Mouse (Mus musculus): ENCODE results near the gene Nt5dc3. TPM values are rescaled to one million over a fixed set of nuclear protein-coding genes. Genes with fewer than 3 reads are reported as not detected.

The Nt5dc3 gene
- polyA plus RNA-seq, 1 experiment, result 0.02 TPM

DNA sequence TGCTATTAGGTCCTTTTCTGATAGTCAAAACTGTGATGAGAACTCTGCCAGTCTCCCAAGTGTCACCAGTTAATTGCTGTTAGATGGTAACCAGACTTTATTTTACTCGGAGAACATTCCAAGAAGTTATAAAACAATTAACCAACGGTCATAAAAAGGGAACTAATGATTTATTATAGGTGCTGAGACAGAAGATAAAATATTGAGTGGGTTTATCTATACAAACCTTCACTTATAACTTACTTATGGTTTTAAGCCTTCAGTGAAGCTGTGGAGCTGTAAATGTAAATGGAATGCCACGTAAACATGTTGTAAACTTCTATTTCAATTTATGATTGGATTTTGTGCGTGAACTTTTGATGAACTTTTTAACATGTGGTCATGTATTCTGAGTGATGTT lies 5.4 kb upstream of the Nt5dc3 start:
- no peaks in the 10 kb centered on the region for H3K36me3 ChIP-seq (ENCODE audit: control insufficient read depth)
- H3K27me3 ChIP-seq (ENCODE audit: control insufficient read depth), result peaks cover 9% of the 10 kb centered on the region
- no peak overlapping the region for H3K4me3 ChIP-seq (replicated peaks)
- no peak for TF ChIP-seq GATA1 (IDR thresholded peaks at IDR 0.05; ENCODE audit: low read length)
- no peak for TF ChIP-seq TAL1 (IDR thresholded peaks at IDR 0.05; ENCODE audit: low read length)
- H3K9me3 ChIP-seq (ENCODE audit: control insufficient read depth, low read length), result no peaks in the 10 kb centered on the region
- H3K4me1 ChIP-seq (ENCODE audit: control insufficient read depth), result peaks cover 9% of the 10 kb centered on the region

DNA sequence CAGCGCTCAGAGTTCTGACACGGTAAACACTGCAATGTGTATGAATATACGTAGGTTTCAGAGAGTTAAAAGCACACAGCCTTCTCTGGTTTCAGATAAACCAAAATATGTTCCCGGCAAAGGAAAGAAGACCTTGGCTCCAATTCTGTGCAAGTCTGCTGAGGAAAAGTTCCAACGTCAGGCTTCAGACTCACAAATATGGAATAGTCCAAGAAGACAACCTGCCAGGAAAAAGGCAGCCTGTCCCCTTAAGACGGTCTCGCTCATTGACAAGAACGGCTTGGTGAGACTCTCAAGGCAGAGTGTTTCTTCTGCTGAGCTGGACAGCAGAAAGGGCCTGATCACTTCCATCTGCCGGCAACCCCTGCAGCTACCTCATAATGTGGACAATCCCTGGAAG lies 2.5 kb upstream of the Nt5dc3 start:
- Histone ChIP-seq H3K36me3 (ENCODE audit: control insufficient read depth) (no peaks in the 10 kb centered on the region), H3K4me3 (replicated peaks) (no peak overlapping the region), H3K9me3 (ENCODE audit: control insufficient read depth, low read length) (no peaks in the 10 kb centered on the region), H3K27me3 (ENCODE audit: control insufficient read depth) (peaks cover 11% of the 10 kb centered on the region), H3K4me1 (ENCODE audit: control insufficient read depth) (peaks cover 27% of the 10 kb centered on the region)
- TF ChIP-seq TAL1 (IDR thresholded peaks at IDR 0.05; ENCODE audit: low read length) (no peak), GATA1 (IDR thresholded peaks at IDR 0.05; ENCODE audit: low read length) (no peak)

DNA sequence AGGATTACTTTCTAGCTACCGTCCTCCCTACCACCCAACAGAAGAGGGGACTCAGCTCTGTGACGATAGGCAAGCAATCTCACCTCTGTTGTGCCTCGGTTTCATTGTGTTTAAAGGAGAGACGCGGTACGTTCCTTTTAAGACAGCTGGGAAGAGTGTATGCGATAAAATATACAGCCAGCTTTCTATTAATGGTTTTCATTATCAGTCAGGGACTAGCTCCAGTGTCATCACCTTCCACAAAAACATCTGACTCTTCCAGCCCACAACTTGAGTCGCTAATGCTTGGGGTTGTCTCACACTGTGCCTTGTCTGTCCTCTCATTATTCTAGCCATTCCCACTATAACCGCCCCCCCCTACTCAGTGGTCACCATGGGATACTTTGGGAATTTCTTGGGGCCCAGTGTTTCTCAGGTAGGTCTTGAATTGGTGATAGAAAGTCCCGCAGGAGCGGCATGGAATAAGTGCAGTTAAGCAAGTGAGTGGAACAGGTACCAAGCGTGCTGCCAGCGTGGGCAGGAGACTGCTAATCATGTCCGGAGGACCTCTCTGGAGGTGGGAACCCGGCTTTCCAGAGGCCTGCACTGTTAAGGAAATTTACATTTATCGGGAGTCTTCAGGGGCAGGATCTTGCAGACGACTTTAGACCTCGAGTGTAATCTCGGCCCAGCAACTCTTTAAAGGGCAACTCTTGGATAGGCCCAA lies 1.0 kb upstream of the Nt5dc3 start:
- H3K36me3 ChIP-seq (ENCODE audit: control insufficient read depth), result no peaks in the 10 kb centered on the region
- H3K9me3 ChIP-seq (ENCODE audit: control insufficient read depth, low read length), result no peaks in the 10 kb centered on the region
- TF ChIP-seq GATA1 (IDR thresholded peaks at IDR 0.05; ENCODE audit: low read length) (no peak), TAL1 (IDR thresholded peaks at IDR 0.05; ENCODE audit: low read length) (no peak)
- H3K4me3 ChIP-seq (replicated peaks), result peak overlapping the region; percentile 74
- H3K4me1 ChIP-seq (ENCODE audit: control insufficient read depth), result peaks cover 27% of the 10 kb centered on the region
- H3K27me3 ChIP-seq (ENCODE audit: control insufficient read depth), result peaks cover 11% of the 10 kb centered on the region

- no peaks in the 10 kb centered on the region for H3K9me3 ChIP-seq (ENCODE audit: control insufficient read depth, low read length)
- no peaks in the 10 kb centered on the region for H3K36me3 ChIP-seq (ENCODE audit: control insufficient read depth)
- no peak for TF ChIP-seq TAL1 (IDR thresholded peaks at IDR 0.05; ENCODE audit: low read length)
- TF ChIP-seq GATA1 (IDR thresholded peaks at IDR 0.05; ENCODE audit: low read length), result no peak
- H3K4me1 ChIP-seq (ENCODE audit: control insufficient read depth), result peaks cover 27% of the 10 kb centered on the region
- peaks cover 11% of the 10 kb centered on the region for H3K27me3 ChIP-seq (ENCODE audit: control insufficient read depth)
- peak overlapping the region; percentile 74 for H3K4me3 ChIP-seq (replicated peaks)
Measured at GRCm38 (mm10) chr10:86779117-86779755, 431 bp downstream of the Nt5dc3 start.

DNA sequence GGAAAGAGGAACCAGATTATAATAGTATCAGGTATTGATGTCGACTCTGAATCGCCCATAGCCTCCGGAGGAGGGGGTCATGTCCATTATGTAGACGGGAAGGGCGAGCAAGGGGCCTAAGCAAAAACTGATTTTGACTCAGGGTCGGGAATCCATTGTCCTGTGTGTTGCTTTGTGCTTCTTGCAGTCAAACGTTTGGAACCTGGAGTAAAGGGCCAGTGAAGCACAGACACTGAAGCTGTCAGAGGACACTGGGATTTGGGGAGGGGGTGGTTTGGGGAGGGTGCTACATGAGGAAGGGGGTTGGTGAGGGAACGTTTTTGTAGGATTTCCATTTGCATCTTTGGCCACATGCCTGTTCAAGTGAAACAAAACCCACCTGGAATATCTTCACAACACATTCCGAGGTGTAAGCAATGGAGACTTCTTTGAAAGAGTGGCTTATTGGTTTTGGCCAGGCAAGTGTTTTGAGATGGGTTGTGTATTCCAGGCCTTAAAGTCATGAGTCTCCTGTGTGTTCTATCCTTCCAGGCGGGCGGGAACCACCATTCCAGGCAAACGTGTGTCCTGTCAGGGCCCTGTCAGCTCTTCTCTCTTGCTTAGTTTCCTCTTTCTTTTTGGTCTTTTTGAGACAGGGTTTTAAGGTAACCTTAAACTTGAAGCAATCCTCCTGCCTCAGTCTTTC lies 1.2 kb downstream of the Nt5dc3 start:
- TF ChIP-seq GATA1 (IDR thresholded peaks at IDR 0.05; ENCODE audit: low read length) (no peak), TAL1 (IDR thresholded peaks at IDR 0.05; ENCODE audit: low read length) (no peak)
- no peaks in the 10 kb centered on the region for H3K36me3 ChIP-seq (ENCODE audit: control insufficient read depth)
- peaks cover 27% of the 10 kb centered on the region for H3K4me1 ChIP-seq (ENCODE audit: control insufficient read depth)

GRCm38 (mm10) chr10:86781641-86782040 lies 2.8 kb downstream of the Nt5dc3 start:
- Histone ChIP-seq H3K36me3 (ENCODE audit: control insufficient read depth) (no peaks in the 10 kb centered on the region), H3K9me3 (ENCODE audit: control insufficient read depth, low read length) (no peaks in the 10 kb centered on the region), H3K27me3 (ENCODE audit: control insufficient read depth) (peaks cover 11% of the 10 kb centered on the region), H3K4me3 (replicated peaks) (no peak overlapping the region), H3K4me1 (ENCODE audit: control insufficient read depth) (peaks cover 27% of the 10 kb centered on the region)
- TF ChIP-seq GATA1 (IDR thresholded peaks at IDR 0.05; ENCODE audit: low read length), result no peak
- TF ChIP-seq TAL1 (IDR thresholded peaks at IDR 0.05; ENCODE audit: low read length), result no peak

More for the DNA sequence above, 1.2 kb downstream of the Nt5dc3 start:
- H3K9me3 ChIP-seq (ENCODE audit: control insufficient read depth, low read length), result no peaks in the 10 kb centered on the region
- peaks cover 11% of the 10 kb centered on the region for H3K27me3 ChIP-seq (ENCODE audit: control insufficient read depth)
- H3K4me3 ChIP-seq (replicated peaks), result peak overlapping the region; percentile 74

- Histone ChIP-seq H3K4me1 (ENCODE audit: control insufficient read depth) (peaks cover 25% of the 10 kb centered on the region), H3K27me3 (ENCODE audit: control insufficient read depth) (peaks cover 6% of the 10 kb centered on the region), H3K9me3 (ENCODE audit: control insufficient read depth, low read length) (no peaks in the 10 kb centered on the region), H3K4me3 (replicated peaks) (no peak overlapping the region), H3K36me3 (ENCODE audit: control insufficient read depth) (no peaks in the 10 kb centered on the region)
- TF ChIP-seq TAL1 (IDR thresholded peaks at IDR 0.05; ENCODE audit: low read length), result no peak
- TF ChIP-seq GATA1 (IDR thresholded peaks at IDR 0.05; ENCODE audit: low read length), result no peak
Measured at GRCm38 (mm10) chr10:86782656-86783055, 3.9 kb downstream of the Nt5dc3 start.

DNA sequence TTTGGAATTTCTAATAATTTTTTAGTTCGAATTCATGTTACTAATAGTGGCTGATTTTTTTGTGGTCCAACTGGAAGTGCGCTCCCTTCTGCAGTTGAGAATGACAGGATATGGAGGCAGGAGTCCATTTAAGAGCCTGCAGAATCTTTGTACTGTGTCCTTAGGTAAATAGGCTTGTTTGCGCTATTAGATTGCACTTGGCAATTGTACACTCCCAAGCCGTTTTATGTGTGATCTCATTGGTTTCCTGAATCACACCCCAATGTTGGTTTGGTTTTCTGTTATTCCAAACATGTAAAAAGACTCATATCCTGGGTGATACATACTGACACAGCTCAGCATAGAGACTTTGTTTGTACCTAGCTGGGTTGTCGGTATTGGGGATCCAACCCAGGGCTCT lies 4.8 kb downstream of the Nt5dc3 start:
- H3K36me3 ChIP-seq (ENCODE audit: control insufficient read depth), result no peaks in the 10 kb centered on the region
- TF ChIP-seq GATA1 (IDR thresholded peaks at IDR 0.05; ENCODE audit: low read length), result no peak
- TF ChIP-seq TAL1 (IDR thresholded peaks at IDR 0.05; ENCODE audit: low read length), result no peak
- H3K9me3 ChIP-seq (ENCODE audit: control insufficient read depth, low read length), result no peaks in the 10 kb centered on the region
- H3K4me3 ChIP-seq (replicated peaks), result no peak overlapping the region
- peaks cover 2% of the 10 kb centered on the region; the same call in 1 of the 2 replicates for H3K27me3 ChIP-seq (ENCODE audit: control insufficient read depth)
- H3K4me1 ChIP-seq (ENCODE audit: control insufficient read depth), result peaks cover 16% of the 10 kb centered on the region

DNA sequence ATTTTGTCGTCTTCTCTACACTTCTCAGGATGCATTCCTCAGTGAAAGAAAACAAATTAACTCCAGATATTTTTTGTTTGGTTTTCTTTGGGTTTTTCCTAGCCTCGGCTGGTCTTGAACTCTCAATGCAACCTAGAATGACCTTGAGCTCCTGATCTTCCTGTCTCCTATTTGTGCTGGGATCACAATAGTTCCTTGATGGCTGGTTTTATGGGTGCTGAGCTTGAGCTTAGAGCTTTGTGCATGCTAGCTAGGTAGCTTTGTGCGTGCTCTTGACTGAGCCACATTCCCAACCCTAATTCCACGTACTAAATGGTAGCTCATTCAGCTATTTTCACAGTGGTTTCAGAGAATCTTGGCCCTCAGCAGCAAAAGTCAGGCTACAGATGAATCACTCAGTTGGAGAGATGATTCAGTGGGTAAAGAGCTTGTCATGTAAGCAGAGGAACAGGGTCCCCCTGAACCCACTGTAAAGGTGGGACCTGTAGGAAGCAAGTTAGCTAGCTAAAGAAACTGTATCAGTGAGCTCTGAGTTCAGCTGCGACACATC lies 5.4 kb downstream of the Nt5dc3 start:
- H3K9me3 ChIP-seq (ENCODE audit: control insufficient read depth, low read length), result no peaks in the 10 kb centered on the region
- H3K36me3 ChIP-seq (ENCODE audit: control insufficient read depth), result no peaks in the 10 kb centered on the region
- peaks cover 11% of the 10 kb centered on the region for H3K4me1 ChIP-seq (ENCODE audit: control insufficient read depth)
- TF ChIP-seq TAL1 (IDR thresholded peaks at IDR 0.05; ENCODE audit: low read length), result no peak
- TF ChIP-seq GATA1 (IDR thresholded peaks at IDR 0.05; ENCODE audit: low read length), result no peak
- H3K27me3 ChIP-seq (ENCODE audit: control insufficient read depth), result peaks cover 2% of the 10 kb centered on the region; the same call in 1 of the 2 replicates
- H3K4me3 ChIP-seq (replicated peaks), result no peak overlapping the region

Measured in erythroblast, embryonic 14.5 days (primary cell).